Mouse (Mus musculus): ENCODE measurements around the gene Klrb1c. TPM values are rescaled to one million over a fixed set of nuclear protein-coding genes. Genes with fewer than 3 reads are reported as not detected.
"Not testable (repeated sequence)": the region's sequence is repeated elsewhere in the genome, so short reads cannot be mapped to it uniquely, and the experiment has no call there.

The Klrb1c gene
- polyA plus RNA-seq, 1 experiment = 8.5 TPM

DNA sequence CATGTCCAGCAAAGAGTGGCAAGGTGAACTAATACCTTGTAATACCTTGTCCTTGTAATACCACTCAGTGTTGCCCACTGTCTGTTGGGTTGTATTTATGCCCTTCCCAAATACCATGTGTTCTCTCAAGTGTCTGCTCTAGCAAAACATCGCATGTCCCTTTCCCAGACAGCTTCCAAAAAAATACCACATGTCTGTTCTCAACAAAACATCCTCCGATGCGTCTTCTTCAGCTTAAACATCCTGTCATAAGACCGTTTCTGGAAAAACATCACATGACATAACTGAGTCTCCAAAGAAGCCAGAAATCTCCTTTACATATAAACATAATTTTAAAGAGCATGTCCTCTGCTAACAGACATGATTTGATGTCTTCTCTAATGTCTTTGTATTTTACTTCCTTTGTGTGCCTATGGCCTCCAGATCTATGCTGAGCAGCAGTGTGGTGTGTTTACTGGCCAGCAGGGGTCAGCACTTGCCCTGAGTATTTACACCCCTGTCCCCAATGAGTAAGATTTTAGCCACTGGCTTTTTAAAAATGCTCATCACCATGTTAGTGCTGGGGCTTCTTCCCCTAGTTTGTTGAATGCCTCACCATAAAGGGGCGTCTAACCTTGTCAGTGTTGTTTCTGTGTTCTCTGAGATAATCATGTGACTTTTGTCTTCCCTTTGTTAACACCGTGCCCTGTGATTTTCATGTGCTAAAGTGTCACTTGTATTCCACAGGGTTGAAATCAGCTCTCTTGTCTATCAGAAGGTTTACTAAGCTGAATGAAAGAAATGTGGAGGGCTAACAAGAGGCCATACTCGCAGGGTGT lies 16.0 kb upstream of the Klrb1c start:
- WGBS = 74% methylated on average over 7 of the region's 7 CpGs
- H3K27me3 ChIP-seq (ENCODE audit: control insufficient read depth, insufficient read depth, low read length) = not testable (repeated sequence)
- peak; percentile 63 to 71 for DNase-seq (ENCODE audit: low read depth in 1 of 2, low spot score in 2 of 2)

DNA sequence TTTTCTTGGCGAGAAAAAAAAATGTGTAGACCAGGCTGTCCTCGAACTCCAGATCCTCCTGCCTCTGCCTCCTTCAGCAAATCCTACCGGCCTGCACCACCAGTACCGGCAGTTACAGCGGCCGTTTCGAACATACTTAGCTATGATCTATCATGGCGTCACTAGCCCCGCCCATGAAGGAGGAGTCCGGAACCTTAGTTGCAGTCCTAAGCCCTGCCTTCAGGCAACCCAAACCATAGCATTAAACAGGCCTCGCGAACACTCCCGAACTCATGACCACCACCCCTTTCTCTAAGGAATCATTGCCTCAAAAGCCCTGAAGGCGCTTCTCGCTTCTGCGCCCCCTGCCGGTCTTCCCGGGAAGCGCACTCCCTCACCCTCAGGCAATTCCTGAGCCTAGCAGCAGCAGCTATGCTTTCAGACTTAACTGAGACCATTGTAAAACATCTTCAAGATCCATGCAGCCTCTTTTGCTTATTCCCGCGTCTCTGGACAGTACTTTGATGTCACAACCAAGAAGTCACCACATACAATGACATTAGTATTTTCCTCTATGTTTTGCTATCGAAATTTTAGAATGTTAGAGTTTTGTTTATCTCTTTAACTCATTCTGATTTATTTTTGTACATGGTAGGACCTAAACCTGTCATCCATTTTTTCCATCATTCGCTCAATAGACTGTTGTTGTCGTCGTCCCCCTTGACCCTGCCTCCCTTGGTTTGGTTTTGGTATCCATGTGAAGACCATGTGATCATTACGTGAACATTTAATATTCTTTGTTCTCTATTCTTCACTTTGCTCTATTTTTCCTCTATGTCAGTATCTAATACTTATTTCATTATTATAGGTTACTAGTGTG lies 14.2 kb upstream of the Klrb1c start:
- DNase-seq (ENCODE audit: low read depth in 1 of 2, low spot score in 2 of 2) = peak; percentile 86 to 97
- no peaks in the 10 kb centered on the region for H3K36me3 ChIP-seq (ENCODE audit: control insufficient read depth, insufficient read depth, low read length)
- WGBS = 8% methylated on average over 26 of the region's 26 CpGs
- H3K4me3 ChIP-seq (ENCODE audit: extremely low read depth, insufficient read depth, insufficient read length) = peak overlapping the region; percentile 42; the same call in 1 of the 2 replicates
- H3K27ac ChIP-seq (ENCODE audit: insufficient read depth, low read length) = no peak overlapping the region
- H3K27me3 ChIP-seq (ENCODE audit: control insufficient read depth, insufficient read depth, low read length) = no peaks in the 10 kb centered on the region
- TF ChIP-seq POLR2A (IDR thresholded peaks at IDR 0.05; ENCODE audit: low read depth, low read length) (no peak), CTCF (IDR thresholded peaks at IDR 0.05; ENCODE audit: extremely low read depth, insufficient read depth, insufficient read length, insufficient replicate concordance) (peak; percentile 93)
- peaks cover 7% of the 10 kb centered on the region; the same call in 1 of the 2 replicates for H3K4me1 ChIP-seq (ENCODE audit: control insufficient read depth, insufficient read depth, insufficient read length)

More for the DNA sequence above, 16.0 kb upstream of the Klrb1c start:
- TF ChIP-seq CTCF (IDR thresholded peaks at IDR 0.05; ENCODE audit: extremely low read depth, insufficient read depth, insufficient read length, insufficient replicate concordance) = peak; percentile 27; the same call in 1 of the 2 replicates
- not testable (repeated sequence) for H3K4me3 ChIP-seq (ENCODE audit: extremely low read depth, insufficient read depth, insufficient read length); H3K4me1 ChIP-seq (ENCODE audit: control insufficient read depth, insufficient read depth, insufficient read length); H3K27ac ChIP-seq (ENCODE audit: insufficient read depth, low read length); H3K36me3 ChIP-seq (ENCODE audit: control insufficient read depth, insufficient read depth, low read length)

DNA sequence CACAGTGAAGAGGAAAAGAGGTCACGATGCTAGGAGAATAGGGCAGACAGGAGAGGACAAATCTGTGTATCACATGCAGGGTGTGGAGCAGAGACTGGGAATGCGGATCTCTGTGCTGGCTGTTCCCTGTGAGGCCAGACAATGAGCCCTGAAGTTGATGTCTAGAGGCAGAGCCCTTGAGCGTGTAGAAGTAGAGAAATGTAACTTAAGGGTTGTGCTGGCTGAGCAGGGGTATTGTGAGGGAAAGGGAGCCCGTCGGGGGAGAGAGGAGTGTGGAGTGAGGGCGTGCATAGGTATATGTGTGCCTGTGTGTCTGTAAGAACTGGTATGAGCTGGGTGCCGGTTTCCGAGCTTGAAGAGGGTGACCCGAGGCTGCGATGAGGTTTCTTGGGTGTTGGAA lies 13.5 kb upstream of the Klrb1c start:
- Histone ChIP-seq H3K4me1 (ENCODE audit: control insufficient read depth, insufficient read depth, insufficient read length) (peaks cover 12% of the 10 kb centered on the region; the same call in 1 of the 2 replicates), H3K36me3 (ENCODE audit: control insufficient read depth, insufficient read depth, low read length) (no peaks in the 10 kb centered on the region), H3K27me3 (ENCODE audit: control insufficient read depth, insufficient read depth, low read length) (no peaks in the 10 kb centered on the region), H3K27ac (ENCODE audit: insufficient read depth, low read length) (peak overlapping the region; percentile 53; the same call in 1 of the 2 replicates), H3K4me3 (ENCODE audit: extremely low read depth, insufficient read depth, insufficient read length) (peak overlapping the region; percentile 42; the same call in 1 of the 2 replicates)
- WGBS = 23% methylated on average over 10 of the region's 10 CpGs
- TF ChIP-seq CTCF (IDR thresholded peaks at IDR 0.05; ENCODE audit: extremely low read depth, insufficient read depth, insufficient read length, insufficient replicate concordance) (no peak), POLR2A (IDR thresholded peaks at IDR 0.05; ENCODE audit: low read depth, low read length) (no peak)
- peak in 1 of 2 experiments; percentile 40 for DNase-seq (ENCODE audit: low read depth in 1 of 2, low spot score in 2 of 2)

DNA sequence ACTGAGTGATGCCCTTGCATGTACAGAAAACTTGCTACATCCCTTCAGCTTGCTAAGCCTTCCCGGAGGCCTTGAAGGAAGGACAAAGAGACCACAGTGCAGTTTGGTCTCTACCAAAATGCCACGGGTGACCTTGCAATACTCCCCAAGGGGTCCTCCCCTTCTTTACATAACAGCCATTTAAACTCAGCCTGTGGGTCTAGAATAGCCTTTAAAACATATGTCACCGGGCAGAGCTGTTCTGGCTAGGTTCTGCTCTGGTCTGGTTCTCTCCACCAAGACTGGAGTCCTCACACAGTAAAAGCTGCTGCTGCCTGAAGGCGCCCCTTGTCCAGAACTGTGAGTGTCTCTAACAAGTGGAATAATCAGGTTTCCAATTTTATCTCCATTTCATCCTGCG lies 11.7 kb upstream of the Klrb1c start:
- H3K27me3 ChIP-seq (ENCODE audit: control insufficient read depth, insufficient read depth, low read length); DNase-seq (ENCODE audit: low read depth in 1 of 2, low spot score in 2 of 2); H3K36me3 ChIP-seq (ENCODE audit: control insufficient read depth, insufficient read depth, low read length); H3K4me3 ChIP-seq (ENCODE audit: extremely low read depth, insufficient read depth, insufficient read length); H3K27ac ChIP-seq (ENCODE audit: insufficient read depth, low read length): not testable (repeated sequence)
- H3K4me1 ChIP-seq (ENCODE audit: control insufficient read depth, insufficient read depth, insufficient read length) = peaks cover 22% of the 10 kb centered on the region; the same call in 1 of the 2 replicates
- WGBS = 78% methylated on average over 5 of the region's 5 CpGs

DNA sequence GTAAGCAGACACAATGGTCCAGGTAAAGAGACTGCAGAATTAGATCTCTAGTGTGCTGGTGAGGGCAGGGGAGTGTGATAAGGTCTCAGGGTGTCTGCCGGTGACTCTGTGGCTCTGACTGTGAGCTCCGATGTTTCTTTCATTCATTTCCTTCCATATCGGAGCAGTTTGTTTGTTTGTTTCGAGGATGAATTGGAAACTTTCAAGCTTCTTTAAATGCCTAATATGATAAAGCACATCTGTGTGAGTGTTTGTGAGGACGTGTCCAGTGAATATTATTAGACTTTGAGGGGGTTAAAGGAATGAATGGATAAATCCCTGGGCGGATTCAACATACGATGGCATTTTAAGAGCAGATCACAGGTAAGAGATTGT lies 10.9 kb upstream of the Klrb1c start:
- DNase-seq (ENCODE audit: low read depth in 1 of 2, low spot score in 2 of 2) = no peak
- TF ChIP-seq CTCF (IDR thresholded peaks at IDR 0.05; ENCODE audit: extremely low read depth, insufficient read depth, insufficient read length, insufficient replicate concordance) (no peak), POLR2A (IDR thresholded peaks at IDR 0.05; ENCODE audit: low read depth, low read length) (no peak)
- no peaks in the 10 kb centered on the region for H3K36me3 ChIP-seq (ENCODE audit: control insufficient read depth, insufficient read depth, low read length)
- peaks cover 22% of the 10 kb centered on the region; the same call in 1 of the 2 replicates for H3K4me1 ChIP-seq (ENCODE audit: control insufficient read depth, insufficient read depth, insufficient read length)
- WGBS = 35% methylated on average over 7 of the region's 7 CpGs
- peak overlapping the region; percentile 92 for H3K4me3 ChIP-seq (ENCODE audit: extremely low read depth, insufficient read depth, insufficient read length)
- no peaks in the 10 kb centered on the region for H3K27me3 ChIP-seq (ENCODE audit: control insufficient read depth, insufficient read depth, low read length)
- H3K27ac ChIP-seq (ENCODE audit: insufficient read depth, low read length) = no peak overlapping the region

DNA sequence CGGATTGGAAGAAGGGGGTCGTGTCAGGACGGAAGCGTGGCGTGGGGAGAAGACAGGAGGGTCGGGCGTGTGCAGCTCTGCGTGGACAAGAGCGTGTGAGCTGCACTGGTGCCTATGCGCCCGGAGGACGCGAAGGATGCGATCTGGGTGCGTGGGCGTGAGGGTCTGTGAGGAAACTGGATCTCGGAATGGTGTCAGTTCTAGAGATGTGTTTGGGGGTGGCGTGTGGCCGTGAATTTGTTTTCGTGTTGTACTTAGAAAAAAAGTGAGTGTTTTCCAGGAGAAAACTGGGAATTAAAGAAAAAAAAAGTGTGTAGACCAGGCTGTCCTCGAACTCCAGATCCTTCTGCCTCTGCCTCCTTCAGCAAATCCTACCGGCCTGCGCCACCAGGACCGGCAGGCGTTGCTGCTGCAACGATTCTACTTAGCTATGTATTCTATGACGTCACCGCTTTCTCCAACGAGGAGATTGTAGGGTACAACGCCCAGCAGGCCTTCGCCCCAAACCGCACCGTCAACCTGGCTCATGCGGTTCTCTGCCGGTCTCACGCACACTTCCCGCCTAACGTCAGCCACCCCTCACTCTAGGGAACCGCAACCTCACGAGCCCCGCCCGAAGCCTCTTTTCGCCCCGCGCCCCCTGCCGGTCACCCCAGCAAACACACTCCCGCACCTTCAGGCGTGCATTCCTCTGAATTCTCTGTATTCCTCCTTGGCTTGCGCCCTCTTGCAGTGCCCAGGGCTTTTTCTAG lies 10.3 kb upstream of the Klrb1c start:
- Histone ChIP-seq H3K27ac (ENCODE audit: insufficient read depth, low read length) (peak overlapping the region; percentile 86), H3K4me1 (ENCODE audit: control insufficient read depth, insufficient read depth, insufficient read length) (peaks cover 24% of the 10 kb centered on the region; the same call in 1 of the 2 replicates), H3K4me3 (ENCODE audit: extremely low read depth, insufficient read depth, insufficient read length) (peak overlapping the region; percentile 92)
- H3K27me3 ChIP-seq (ENCODE audit: control insufficient read depth, insufficient read depth, low read length); H3K36me3 ChIP-seq (ENCODE audit: control insufficient read depth, insufficient read depth, low read length): not testable (repeated sequence)
- TF ChIP-seq CTCF (IDR thresholded peaks at IDR 0.05; ENCODE audit: extremely low read depth, insufficient read depth, insufficient read length, insufficient replicate concordance) = peak; percentile 48; the same call in 1 of the 2 replicates
- peak; percentile 69 to 80 for DNase-seq (ENCODE audit: low read depth in 1 of 2, low spot score in 2 of 2)
- WGBS = under 1% methylated on average over 49 of the region's 49 CpGs

DNA sequence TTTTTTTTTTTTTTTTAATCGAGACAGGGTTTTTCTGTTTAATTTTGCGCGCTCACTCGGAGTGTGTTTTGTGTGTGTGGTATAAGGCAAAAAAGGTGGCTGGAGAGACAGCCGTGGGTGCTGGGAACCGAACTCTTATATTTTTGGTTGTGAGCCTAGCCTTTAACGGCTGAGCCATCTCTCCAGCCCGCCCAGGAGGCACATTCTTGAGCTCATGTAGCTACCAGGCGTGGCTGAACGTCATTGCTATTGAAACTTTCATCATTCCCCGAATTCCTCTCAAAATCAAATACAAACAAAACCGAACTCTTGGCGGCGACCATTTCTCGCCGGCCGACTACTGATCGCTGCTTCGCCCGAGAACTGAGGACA lies 9.7 kb upstream of the Klrb1c start:
- H3K4me1 ChIP-seq (ENCODE audit: control insufficient read depth, insufficient read depth, insufficient read length) = peaks cover 24% of the 10 kb centered on the region; the same call in 1 of the 2 replicates
- WGBS = under 1% methylated on average over 20 of the region's 20 CpGs
- peak overlapping the region; percentile 86 for H3K27ac ChIP-seq (ENCODE audit: insufficient read depth, low read length)
- not testable (repeated sequence) for H3K36me3 ChIP-seq (ENCODE audit: control insufficient read depth, insufficient read depth, low read length); H3K27me3 ChIP-seq (ENCODE audit: control insufficient read depth, insufficient read depth, low read length)
- H3K4me3 ChIP-seq (ENCODE audit: extremely low read depth, insufficient read depth, insufficient read length) = peak overlapping the region; percentile 92
- DNase-seq (ENCODE audit: low read depth in 1 of 2, low spot score in 2 of 2) = peak; percentile 58 to 59
